Mouse (Mus musculus): ENCODE data around the gene Gm3460.
"Not testable (repeated sequence)": the region's sequence is repeated elsewhere in the genome, so short reads cannot be mapped to it uniquely, and the experiment has no call there.

Gm3460 gene

GRCm38 (mm10) chr14:6622318-6622717, at the start of gene Gm3460:
Gene Gm3460, minus strand, starts transcription at chr14:6622418.
- DNase-seq (ENCODE audit: low spot score) = not testable (repeated sequence)

DNA sequence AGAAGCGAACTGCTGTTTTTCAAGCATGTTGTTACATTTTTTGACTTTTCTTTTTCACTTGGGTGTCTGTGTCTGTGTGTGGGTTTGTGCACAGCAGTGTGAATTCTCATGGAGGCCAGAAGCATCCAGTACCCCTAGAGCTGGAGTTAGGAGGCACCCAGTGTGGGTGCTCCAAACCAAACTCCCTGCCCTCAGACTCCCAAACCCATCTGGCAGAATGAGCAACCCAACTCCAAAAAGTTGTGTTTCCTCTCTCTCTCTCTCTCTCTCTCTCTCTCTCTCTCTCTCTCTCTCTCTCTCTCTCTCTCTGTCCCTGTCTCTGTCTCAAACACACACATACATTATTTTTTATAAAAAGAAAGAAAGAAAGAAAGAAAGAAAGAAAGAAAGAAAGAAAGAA, 15.8 kb downstream of the Gm3460 start:
- not testable (repeated sequence) for DNase-seq (ENCODE audit: low spot score)

DNA sequence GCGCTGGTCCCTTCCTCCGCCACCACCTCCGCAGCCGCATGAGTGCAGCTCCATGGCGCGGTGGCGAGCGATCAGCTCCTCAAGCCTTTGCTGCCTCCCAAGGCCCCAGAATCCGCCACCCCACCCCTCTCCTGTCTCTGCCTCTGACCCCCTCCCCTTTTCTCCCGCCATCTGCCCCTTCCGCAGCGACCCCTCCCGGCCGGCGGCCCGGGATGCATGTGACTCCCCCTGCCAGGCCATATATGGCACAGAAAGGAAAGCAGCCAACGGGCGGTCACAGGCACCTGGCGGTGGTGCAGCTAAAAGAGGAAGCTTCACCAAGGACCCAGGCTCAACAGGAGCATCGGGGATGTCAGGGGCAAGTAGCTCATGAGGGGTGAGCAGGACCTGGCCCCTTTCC, 17.2 kb downstream of the Gm3460 start:
- DNase-seq (ENCODE audit: low spot score) = not testable (repeated sequence)

GRCm38 (mm10) chr14:6604551-6604950, 17.7 kb downstream of the Gm3460 start:
- not testable (repeated sequence) for DNase-seq (ENCODE audit: low spot score)

DNA sequence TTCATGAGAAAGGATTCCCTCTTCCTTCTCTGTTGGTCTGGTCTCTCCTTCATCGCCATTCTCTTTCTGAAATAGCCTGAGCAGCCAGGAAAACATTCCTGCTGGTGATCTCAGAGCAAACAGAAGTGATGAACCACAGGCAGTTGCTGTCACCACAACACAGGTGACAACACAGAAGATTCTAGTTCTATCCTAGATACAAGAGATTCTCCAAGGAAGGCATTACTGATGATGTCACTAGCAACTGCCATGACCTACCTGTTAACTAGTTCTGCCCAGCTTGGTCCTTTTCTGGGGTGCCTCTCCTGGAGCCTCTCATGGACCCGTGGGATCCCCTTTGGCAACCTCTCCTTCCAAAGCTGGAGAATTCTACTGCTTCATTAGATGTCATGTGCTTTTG, 31.7 kb downstream of the Gm3460 start, which contains the start of gene Gm3629:
Gene Gm3629 (minus strand): TSS at position 101 of the 400 bp plus-strand sequence.
- not testable (repeated sequence) for DNase-seq (ENCODE audit: low spot score)

All from adipocyte (in vitro differentiated cells).